Mouse (Mus musculus): ENCODE data around the gene Klf16.

DNA sequence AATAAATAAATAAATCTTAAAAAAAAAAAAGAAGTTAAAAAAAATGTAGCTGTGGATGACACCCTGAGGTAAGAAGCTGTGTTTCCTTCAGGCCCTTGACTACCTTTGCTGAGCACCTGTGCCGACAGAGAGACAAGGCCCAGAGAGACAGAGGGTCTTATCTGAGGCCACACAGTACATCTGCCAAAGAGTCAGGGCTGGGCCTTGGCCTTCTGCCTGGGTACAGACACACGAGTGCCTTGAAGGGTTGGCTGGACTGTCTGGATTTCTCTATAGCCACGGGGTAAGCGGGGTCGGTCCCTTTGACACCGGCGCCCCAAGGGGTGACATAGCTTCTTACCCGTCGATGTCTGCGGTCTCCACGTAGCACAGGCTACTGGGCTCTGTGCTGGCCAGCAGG, 44.3 kb downstream of the Klf16 start:
- no peak for TF ChIP-seq USF1 (IDR thresholded peaks at IDR 0.05; ENCODE audit: low read depth)
- no peak for TF ChIP-seq POLR2A (IDR thresholded peaks at IDR 0.05; ENCODE audit: insufficient read length, low read depth)

All from myocyte (in vitro differentiated cells).